Mouse (Mus musculus) embryonic facial prominence, embryonic 14.5 days (tissue): ENCODE results near the gene Frmd4a. TPM values are rescaled to one million over a fixed set of nuclear protein-coding genes. Genes with fewer than 3 reads are reported as not detected.
A peak's percentile ranks its signal among the peaks of the same experiment; 100 is the strongest.

Experiments
- ATAC-seq: fragments of 200-750 bp; cut with Nextera tagmentation; 2 replicates; pipeline ENCODE4 v1.8.0; 2017; ENCODE audit warnings: low read depth, moderate number of reproducible peaks, moderate TSS enrichment
- DNase-seq: peaks from one replicate; pipeline ENCODE4 v3.0.0-alpha.2; 2015; ENCODE audit warnings: low spot score
- H3K27ac ChIP-seq: fragments of 300-500 bp; sonication (generic); replicated peaks from 2 replicates; pipeline ENCODE4 v1.5.1; 2014; ENCODE audit warnings: low read depth, mild to moderate bottlenecking, low read length, moderate library complexity
- H3K27me3 ChIP-seq: fragments of 300-500 bp; sonication (generic); replicated peaks from 2 replicates; pipeline ENCODE4 v1.6.1; 2014; ENCODE audit warnings: low read length; ENCODE audit not compliant: control insufficient read depth, insufficient read depth
- H3K36me3 ChIP-seq: fragments of 300-500 bp; sonication (generic); 2 replicates; pipeline ENCODE4 v1.6.1; 2014; ENCODE audit warnings: low read length, mixed read lengths; ENCODE audit not compliant: control insufficient read depth, insufficient read depth
- H3K4me1 ChIP-seq: fragments of 300-500 bp; sonication (generic); 2 replicates; pipeline ENCODE4 v1.6.1; 2014; ENCODE audit warnings: antibody characterized with exemption, low read length; ENCODE audit not compliant: control insufficient read depth, insufficient read depth
- H3K4me2 ChIP-seq: fragments of 300-500 bp; sonication (generic); 2 replicates; pipeline ENCODE4 v1.6.1; 2014; ENCODE audit warnings: low read depth, mild to moderate bottlenecking, low read length, moderate library complexity, mixed read lengths
- H3K4me3 ChIP-seq: fragments of 300-500 bp; sonication (generic); 2 replicates; pipeline ENCODE4 v1.5.1; 2014; ENCODE audit warnings: low read depth, mild to moderate bottlenecking, low read length
- H3K9ac ChIP-seq: fragments of 300-500 bp; sonication (generic); 2 replicates; pipeline ENCODE4 v1.6.1; 2014; ENCODE audit warnings: low read depth, mild to moderate bottlenecking, low read length, moderate library complexity, mixed read lengths
- H3K9me3 ChIP-seq: fragments of 300-500 bp; sonication (generic); 2 replicates; pipeline ENCODE4 v1.6.1; 2016; ENCODE audit warnings: low read length; ENCODE audit not compliant: control insufficient read depth
- WGBS: fragments of 180-500 bp; shearing (Covaris S2); extraction: QIAGEN DNeasy Blood & Tissue Kit; methylation state at CpG from one replicate; pipeline ENCODE4 v1.1.7; 2014; 5-methylcytosine and 5-hydroxymethylcytosine counted together
- polyA plus RNA-seq: library from polyadenylated mRNA; unstranded; fragments of >200 nt; fragmentation: Nextera tagmentation; extraction: Ambion mirVana; gene quantifications from 2 replicates; pipeline ENCODE4 v1.2.1, GENCODE M21; 2014

The Frmd4a gene
- 27.2 and 33.0 TPM in 2 replicates for polyA plus RNA-seq

- no peaks in the 10 kb centered on the region for H3K9me3 ChIP-seq
- no peak within 1 kb of the TSS for H3K4me3 ChIP-seq
- DNase-seq (no peak), ATAC-seq (no peak)
- H3K9ac ChIP-seq = peak within 1 kb of the TSS; percentile 28; the same call in 1 of the 2 replicates
- H3K27me3 ChIP-seq = no peaks in the 10 kb centered on the region
- no peak within 1 kb of the TSS for H3K27ac ChIP-seq
- WGBS = 38% methylated on average over 8 of the region's 8 CpGs
- H3K4me1 ChIP-seq = 0 out of 2 replicates have a peak, but pooled peaks cover 3% of the 10 kb centered on the region
- no peaks in the 10 kb centered on the region for H3K36me3 ChIP-seq
- peak within 1 kb of the TSS; percentile 35 for H3K4me2 ChIP-seq
Measured at GRCm38 (mm10) chr2:4017528-4018288, at the start of gene Frmd4a. Frmd4a (plus strand) TSS chr2:4017717.

GRCm38 (mm10) chr2:3988876-3989275, 28.6 kb upstream of the Frmd4a start:
- no peaks in the 10 kb centered on the region for H3K9me3 ChIP-seq
- ATAC-seq (no peak), DNase-seq (no peak)
- H3K4me2 ChIP-seq = no peak overlapping the region
- no peak overlapping the region for H3K4me3 ChIP-seq
- no peaks in the 10 kb centered on the region for H3K27me3 ChIP-seq
- H3K9ac ChIP-seq = no peak overlapping the region
- no peaks in the 10 kb centered on the region for H3K4me1 ChIP-seq
- no peaks in the 10 kb centered on the region for H3K36me3 ChIP-seq
- WGBS = 90% methylated on average over 7 of the region's 7 CpGs
- no peak overlapping the region for H3K27ac ChIP-seq

- 91% methylated on average over 1 of the region's 1 CpGs for WGBS
- Histone ChIP-seq H3K9me3 (no peaks in the 10 kb centered on the region), H3K4me1 (no peaks in the 10 kb centered on the region), H3K9ac (no peak overlapping the region), H3K27ac (no peak overlapping the region), H3K4me2 (no peak overlapping the region), H3K27me3 (no peaks in the 10 kb centered on the region), H3K36me3 (no peaks in the 10 kb centered on the region), H3K4me3 (no peak overlapping the region)
- no peak for DNase-seq
- no peak for ATAC-seq
Measured at GRCm38 (mm10) chr2:3990431-3990830, 27.1 kb upstream of the Frmd4a start.

GRCm38 (mm10) chr2:4018431-4018876, 937 bp downstream of the Frmd4a start:
- Histone ChIP-seq H3K4me1 (0 out of 2 replicates have a peak, but pooled peaks cover 3% of the 10 kb centered on the region), H3K27me3 (no peaks in the 10 kb centered on the region), H3K9ac (peak overlapping the region; percentile 28; the same call in 1 of the 2 replicates), H3K27ac (no peak overlapping the region), H3K4me2 (peak overlapping the region; percentile 35), H3K36me3 (no peaks in the 10 kb centered on the region), H3K4me3 (no peak overlapping the region), H3K9me3 (no peaks in the 10 kb centered on the region)
- ATAC-seq (peak; percentile 84; the same call in 1 of the 2 replicates), DNase-seq (peak; percentile 53)
- WGBS = 28% methylated on average over 11 of the region's 11 CpGs

DNA sequence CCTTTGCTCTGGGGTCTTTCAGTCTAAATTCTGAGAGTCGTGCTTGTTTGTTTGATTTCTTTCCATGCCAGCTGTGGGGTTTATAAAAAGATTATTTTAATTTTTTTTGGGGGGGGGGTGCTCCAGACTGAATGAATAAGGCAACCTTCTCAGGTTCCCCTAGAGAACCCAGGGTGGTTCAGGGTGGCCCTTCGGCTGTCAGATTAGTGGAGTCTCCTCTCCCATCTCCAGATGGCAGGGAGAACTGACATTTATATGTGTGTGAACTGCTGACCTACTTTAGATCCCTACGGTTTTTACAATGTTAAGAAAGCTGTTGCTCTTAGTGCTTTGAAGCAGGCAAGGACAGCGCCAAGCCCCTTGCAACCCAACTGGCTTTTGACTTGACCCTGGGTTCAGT, 1.4 kb downstream of the Frmd4a start:
- DNase-seq (no peak), ATAC-seq (no peak; the same call in 1 of the 2 replicates)
- Histone ChIP-seq H3K4me3 (no peak overlapping the region), H3K9ac (0 out of 2 replicates have a peak overlapping the region, but pooled peaks have one; percentile 28), H3K27ac (no peak overlapping the region), H3K4me2 (peak overlapping the region; percentile 35; the same call in 1 of the 2 replicates), H3K27me3 (no peaks in the 10 kb centered on the region), H3K36me3 (no peaks in the 10 kb centered on the region), H3K9me3 (no peaks in the 10 kb centered on the region), H3K4me1 (0 out of 2 replicates have a peak, but pooled peaks cover 3% of the 10 kb centered on the region)
- WGBS = 54% methylated on average over 4 of the region's 4 CpGs

DNA sequence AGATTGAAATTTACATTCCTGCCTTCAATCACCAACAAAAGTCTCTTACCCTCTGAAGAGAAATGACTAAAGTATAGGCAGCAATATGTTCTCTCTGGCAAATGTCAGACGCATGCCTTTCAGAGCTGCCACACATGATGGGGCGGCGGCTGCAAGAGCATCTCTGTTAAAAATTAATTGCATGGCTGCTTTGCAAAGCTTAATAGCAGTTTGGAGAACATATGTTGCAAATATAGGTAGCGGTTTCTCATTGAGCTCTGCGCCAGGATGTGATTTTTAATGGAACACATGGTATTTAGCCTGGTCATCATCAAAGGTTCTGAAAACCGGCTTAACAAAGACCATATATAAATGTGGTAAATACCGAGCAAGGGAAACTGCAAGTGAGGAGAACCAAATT, 7.4 kb downstream of the Frmd4a start:
- ATAC-seq = no peak
- Histone ChIP-seq H3K9ac (no peak overlapping the region), H3K9me3 (no peaks in the 10 kb centered on the region), H3K4me2 (no peak overlapping the region), H3K36me3 (no peaks in the 10 kb centered on the region), H3K27ac (no peak overlapping the region), H3K4me3 (no peak overlapping the region), H3K27me3 (no peaks in the 10 kb centered on the region), H3K4me1 (no peaks in the 10 kb centered on the region)
- 61% methylated on average over 7 of the region's 7 CpGs for WGBS
- DNase-seq = peak; percentile 29

GRCm38 (mm10) chr2:4029031-4029747, 11.7 kb downstream of the Frmd4a start:
- H3K9me3 ChIP-seq = no peaks in the 10 kb centered on the region
- no peak for DNase-seq
- no peak for ATAC-seq
- H3K36me3 ChIP-seq = no peaks in the 10 kb centered on the region
- H3K9ac ChIP-seq = no peak overlapping the region
- H3K27me3 ChIP-seq = no peaks in the 10 kb centered on the region
- H3K4me3 ChIP-seq = no peak overlapping the region
- H3K4me1 ChIP-seq = no peaks in the 10 kb centered on the region
- no peak overlapping the region for H3K27ac ChIP-seq
- WGBS = 61% methylated on average over 4 of the region's 4 CpGs
- no peak overlapping the region for H3K4me2 ChIP-seq

GRCm38 (mm10) chr2:4036153-4036589, 18.7 kb downstream of the Frmd4a start:
- no peak for ATAC-seq
- Histone ChIP-seq H3K9ac (no peak overlapping the region), H3K27me3 (no peaks in the 10 kb centered on the region), H3K36me3 (no peaks in the 10 kb centered on the region), H3K4me3 (no peak overlapping the region), H3K4me1 (no peaks in the 10 kb centered on the region), H3K27ac (no peak overlapping the region), H3K4me2 (no peak overlapping the region), H3K9me3 (no peaks in the 10 kb centered on the region)
- 68% methylated on average over 4 of the region's 4 CpGs for WGBS
- DNase-seq = no peak
